Mouse (Mus musculus) lung, postnatal 0 days (tissue): ENCODE measurements at regions not wholly inside any gene's neighbourhood (a gene's known extent, or its start where the extent isn't known, plus 50 kb on each side); places are given as distances from the start of the nearest gene placed in this dataset.

ENCODE experiments used
- ATAC-seq: fragments of 200-750 bp; cut with Nextera tagmentation; 2 replicates; pipeline ENCODE4 v1.8.0; 2017; ENCODE audit warnings: moderate library complexity
- DNase-seq: peaks from one replicate; pipeline ENCODE4 v3.0.0-alpha.2; 2016; ENCODE audit warnings: low spot score
- H3K27ac ChIP-seq: fragments of 300-500 bp; sonication (generic); 2 replicates; pipeline ENCODE4 v1.5.1; 2014; ENCODE audit warnings: antibody characterized with exemption, mild to moderate bottlenecking, low read length, mixed read lengths
- H3K27me3 ChIP-seq: fragments of 300-500 bp; sonication (generic); replicated peaks from 2 replicates; pipeline ENCODE4 v1.6.1; 2014; ENCODE audit warnings: low read length, mixed read lengths; ENCODE audit not compliant: insufficient read depth
- H3K36me3 ChIP-seq: fragments of 300-500 bp; sonication (generic); 2 replicates; pipeline ENCODE4 v1.6.1; 2014; ENCODE audit warnings: low read length, mixed read lengths; ENCODE audit not compliant: insufficient read depth
- H3K4me1 ChIP-seq: fragments of 300-500 bp; sonication (generic); 2 replicates; pipeline ENCODE4 v1.6.1; 2014; ENCODE audit warnings: antibody characterized with exemption, low read depth, low read length, mixed read lengths; ENCODE audit not compliant: insufficient read depth
- H3K4me2 ChIP-seq: fragments of 300-500 bp; sonication (generic); replicated peaks from 2 replicates; pipeline ENCODE4 v1.6.1; 2014; ENCODE audit warnings: low read depth, mild to moderate bottlenecking, low read length, moderate library complexity, mixed read lengths
- H3K4me3 ChIP-seq: fragments of 300-500 bp; sonication (generic); 2 replicates; pipeline ENCODE4 v1.5.1; 2014; ENCODE audit warnings: low read depth, low read length
- H3K9ac ChIP-seq: fragments of 300-500 bp; sonication (generic); replicated peaks from 2 replicates; pipeline ENCODE4 v1.6.1; 2014; ENCODE audit warnings: low read depth, mild to moderate bottlenecking
- H3K9me3 ChIP-seq: fragments of 300-500 bp; sonication (generic); 2 replicates; pipeline ENCODE4 v1.6.1; 2016; ENCODE audit warnings: low read length, mixed read lengths
- CTCF ChIP-seq: IDR thresholded peaks from 2 replicates; pipeline ENCODE4 v1.5.1; 2016; ENCODE audit warnings: antibody characterized with exemption, mild to moderate bottlenecking
- EP300 ChIP-seq: IDR thresholded peaks from 2 replicates; pipeline ENCODE4 v1.6.1; 2016; ENCODE audit warnings: antibody characterized with exemption, mild to moderate bottlenecking, control low read depth
- WGBS: fragments of 180-500 bp; shearing (Covaris S2); extraction: QIAGEN DNeasy Blood & Tissue Kit; methylation state at CpG from one replicate; pipeline ENCODE4 v1.1.7; 2014; 5-methylcytosine and 5-hydroxymethylcytosine counted together

GRCm38 (mm10) chr6:93548311-93548710 is 605.0 kb upstream of the Adamts9 start:
- Histone ChIP-seq H3K4me1 (no peaks in the 10 kb centered on the region), H3K4me2 (no peak overlapping the region), H3K9me3 (no peaks in the 10 kb centered on the region), H3K9ac (no peak overlapping the region), H3K27me3 (no peaks in the 10 kb centered on the region), H3K27ac (no peak overlapping the region), H3K4me3 (no peak overlapping the region), H3K36me3 (no peaks in the 10 kb centered on the region)
- ATAC-seq (no peak), DNase-seq (no peak)
- TF ChIP-seq CTCF: no peak
- WGBS: 50% methylated on average over 2 of the region's 2 CpGs

GRCm38 (mm10) chr6:93544246-93544645 is 601.0 kb upstream of the Adamts9 start:
- Histone ChIP-seq H3K27ac (no peak overlapping the region), H3K9ac (no peak overlapping the region)
- no peak for ATAC-seq

DNA sequence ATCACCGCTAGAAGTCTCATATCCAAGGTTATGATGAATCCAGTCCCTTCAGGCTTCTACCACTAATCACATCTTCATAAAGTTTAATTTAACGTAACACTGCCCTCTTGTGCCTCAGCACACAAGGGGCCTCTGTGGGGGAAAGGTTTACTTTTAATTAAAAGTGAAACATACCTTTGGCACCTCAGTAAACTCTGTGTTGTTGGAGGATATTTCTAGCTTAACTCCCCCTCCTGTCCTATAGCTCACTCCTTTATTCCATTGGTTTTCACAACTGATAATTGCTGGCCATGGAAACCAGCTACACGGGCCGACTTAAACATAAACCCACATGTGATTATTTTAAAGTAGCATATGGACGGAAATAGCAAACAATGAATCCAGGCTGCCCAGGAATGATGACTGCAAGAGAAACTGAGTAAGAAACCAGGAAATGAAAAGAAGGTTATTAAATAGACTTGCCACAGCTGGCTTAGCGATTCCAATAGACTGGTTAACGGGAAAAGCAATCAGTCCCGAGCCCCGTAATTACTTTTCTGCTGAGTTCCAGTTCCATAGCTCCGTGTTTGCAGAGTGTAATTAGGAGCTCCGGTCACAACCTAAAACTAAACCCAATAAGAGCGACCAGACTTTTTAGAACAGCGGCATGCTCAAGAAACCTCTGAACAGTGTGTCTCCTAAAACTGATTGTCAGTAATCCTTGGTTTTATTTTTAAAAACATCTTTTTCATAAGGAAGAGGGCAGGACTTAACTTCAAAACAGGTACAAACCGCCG is 600.2 kb upstream of the Adamts9 start:
- peak; percentile 54 for ATAC-seq
- Histone ChIP-seq H3K9me3 (no peaks in the 10 kb centered on the region), H3K27me3 (no peaks in the 10 kb centered on the region), H3K9ac (no peak overlapping the region), H3K27ac (no peak overlapping the region), H3K36me3 (no peaks in the 10 kb centered on the region), H3K4me1 (no peaks in the 10 kb centered on the region), H3K4me3 (no peak overlapping the region), H3K4me2 (peak overlapping the region; percentile 37)
- WGBS: 39% methylated on average over 15 of the region's 15 CpGs
- peak; percentile 79 for DNase-seq
- TF ChIP-seq EP300 (peak; percentile 22; the same call in 1 of the 2 replicates), CTCF (peak; percentile 72)

More at GRCm38 (mm10) chr6:93544246-93544645, 601.0 kb upstream of the Adamts9 start:
- no peaks in the 10 kb centered on the region for H3K27me3 ChIP-seq
- no peak overlapping the region for H3K4me3 ChIP-seq
- WGBS: 40% methylated on average over 1 of the region's 1 CpGs
- no peak for DNase-seq
- H3K4me1 ChIP-seq: no peaks in the 10 kb centered on the region
- H3K9me3 ChIP-seq: no peaks in the 10 kb centered on the region
- no peaks in the 10 kb centered on the region for H3K36me3 ChIP-seq
- TF ChIP-seq EP300 (no peak), CTCF (no peak)
- H3K4me2 ChIP-seq: no peak overlapping the region

GRCm38 (mm10) chr6:93539583-93539982 is 596.3 kb upstream of the Adamts9 start:
- Histone ChIP-seq H3K27ac (no peak overlapping the region), H3K4me1 (no peaks in the 10 kb centered on the region; the same call in 1 of the 2 replicates), H3K9me3 (no peaks in the 10 kb centered on the region), H3K4me2 (no peak overlapping the region), H3K9ac (no peak overlapping the region), H3K4me3 (no peak overlapping the region), H3K27me3 (no peaks in the 10 kb centered on the region), H3K36me3 (no peaks in the 10 kb centered on the region)
- DNase-seq: no peak
- WGBS: 50% methylated on average over 1 of the region's 1 CpGs
- ATAC-seq: no peak
- TF ChIP-seq EP300 (0 out of 2 replicates have a peak, but pooled peaks have one; percentile 23), CTCF (no peak)

DNA sequence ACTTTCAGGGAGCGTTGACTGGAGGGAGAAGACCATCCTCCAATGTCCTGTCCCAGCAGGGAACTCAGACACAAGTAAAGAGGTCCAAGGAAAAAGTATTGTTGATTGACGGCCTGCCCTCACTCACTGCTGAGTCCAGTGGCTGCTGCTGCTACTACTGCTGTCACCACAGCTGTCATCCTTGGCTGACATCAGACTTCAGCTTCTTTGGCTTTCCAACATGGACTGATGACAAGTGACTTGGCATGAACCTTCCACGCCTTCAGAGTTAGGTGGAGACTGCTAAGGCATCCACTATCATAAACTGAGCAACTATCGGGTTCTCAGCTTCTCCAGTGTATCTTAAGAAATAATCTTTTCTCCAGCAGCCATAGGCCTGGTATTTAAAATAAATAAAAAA is 595.9 kb upstream of the Adamts9 start:
- WGBS: 89% methylated on average over 4 of the region's 4 CpGs
- TF ChIP-seq CTCF (no peak), EP300 (no peak)

GRCm38 (mm10) chr6:93537971-93538370 is 594.7 kb upstream of the Adamts9 start:
- ATAC-seq (no peak), DNase-seq (no peak)
- no peak overlapping the region for H3K27ac ChIP-seq
- H3K4me1 ChIP-seq: no peaks in the 10 kb centered on the region; the same call in 1 of the 2 replicates
- 82% methylated on average over 1 of the region's 1 CpGs for WGBS
- no peak overlapping the region for H3K9ac ChIP-seq
- H3K27me3 ChIP-seq: no peaks in the 10 kb centered on the region
- no peak overlapping the region for H3K4me3 ChIP-seq
- H3K36me3 ChIP-seq: no peaks in the 10 kb centered on the region
- H3K4me2 ChIP-seq: no peak overlapping the region
- TF ChIP-seq CTCF (no peak), EP300 (no peak)
- H3K9me3 ChIP-seq: no peaks in the 10 kb centered on the region

More for the DNA sequence above, 595.9 kb upstream of the Adamts9 start:
- Histone ChIP-seq H3K27ac (no peak overlapping the region), H3K4me2 (no peak overlapping the region), H3K27me3 (no peaks in the 10 kb centered on the region), H3K4me1 (no peaks in the 10 kb centered on the region; the same call in 1 of the 2 replicates), H3K9ac (no peak overlapping the region), H3K9me3 (no peaks in the 10 kb centered on the region), H3K36me3 (no peaks in the 10 kb centered on the region), H3K4me3 (no peak overlapping the region)
- ATAC-seq (no peak), DNase-seq (no peak)
